Mouse (Mus musculus): ENCODE measurements around the gene Hddc3.

DNA sequence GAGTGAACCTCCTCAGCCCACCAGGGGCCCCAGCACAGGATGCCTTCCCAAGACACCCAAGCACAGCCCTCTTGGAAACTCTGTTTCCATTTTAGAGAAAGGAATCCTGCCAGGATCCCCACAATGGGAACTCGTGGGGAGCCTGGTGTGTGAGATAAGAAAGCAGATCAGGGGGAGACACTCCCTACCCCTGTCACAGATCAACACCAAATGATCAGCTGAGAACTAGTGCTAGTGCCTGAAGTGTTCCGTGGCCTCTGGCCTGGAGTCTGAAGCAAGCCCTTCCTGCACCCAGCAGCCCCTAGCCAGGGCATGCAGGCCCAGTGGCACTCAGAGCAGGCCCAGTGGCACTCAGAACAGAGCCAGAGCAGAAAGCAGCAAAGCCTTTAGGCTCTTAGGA lies 7.9 kb downstream of the Hddc3 start:
- TF ChIP-seq CTCF (IDR thresholded peaks at IDR 0.05; ENCODE audit: control insufficient read depth, insufficient read depth, insufficient replicate concordance, low read depth, low read length) (no peak), POLR2A (IDR thresholded peaks at IDR 0.05; ENCODE audit: control insufficient read depth, low read depth, low read length) (no peak)
